Mouse (Mus musculus): ENCODE measurements around the gene Eef2k.
"Not testable (repeated sequence)": the region's sequence is repeated elsewhere in the genome, so short reads cannot be mapped to it uniquely, and the experiment has no call there.

Eef2k gene

DNA sequence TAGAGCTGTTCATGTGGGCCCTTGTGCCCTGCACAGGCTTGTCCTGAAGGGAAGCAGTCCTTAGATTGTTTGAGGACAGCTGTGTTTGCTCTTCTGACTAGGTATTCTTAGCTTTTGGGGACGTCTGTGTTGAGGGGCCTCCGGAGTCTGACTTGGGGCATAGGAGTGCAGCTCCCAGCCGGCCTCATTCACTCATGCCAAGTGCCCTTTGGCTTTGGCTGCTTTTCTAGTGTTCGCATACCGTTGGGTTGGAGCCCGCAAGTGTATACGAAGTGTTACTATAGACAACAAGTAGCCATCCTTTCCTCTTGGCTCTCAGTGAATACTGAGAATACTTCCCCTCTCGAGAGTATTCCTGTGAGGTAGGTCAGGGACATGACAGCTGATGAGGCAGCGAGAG lies 95.6 kb downstream of the Eef2k start:
- DNase-seq (ENCODE audit: low spot score in 2 of 2) = no peak

DNA sequence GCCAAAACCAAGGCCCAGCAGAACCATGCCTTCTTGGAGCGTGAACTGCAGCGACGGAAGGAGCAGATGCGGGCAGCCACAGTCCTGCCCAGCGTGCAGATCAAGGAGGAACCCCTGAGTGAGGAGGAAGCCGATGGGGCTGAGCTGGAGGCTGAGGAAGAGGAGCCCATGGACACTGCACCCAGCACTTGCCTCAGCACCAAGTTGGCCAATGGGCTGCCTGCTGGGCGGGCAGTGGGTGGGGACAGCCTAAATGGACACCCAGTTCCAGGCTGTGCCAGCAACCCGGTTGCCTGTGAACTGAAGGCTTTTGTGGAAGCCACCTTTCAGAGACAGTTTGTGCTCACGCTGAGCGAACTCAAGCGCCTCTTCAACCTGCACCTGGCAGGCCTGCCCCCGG lies 97.7 kb downstream of the Eef2k start:
- DNase-seq (ENCODE audit: low spot score in 2 of 2) = no peak

DNA sequence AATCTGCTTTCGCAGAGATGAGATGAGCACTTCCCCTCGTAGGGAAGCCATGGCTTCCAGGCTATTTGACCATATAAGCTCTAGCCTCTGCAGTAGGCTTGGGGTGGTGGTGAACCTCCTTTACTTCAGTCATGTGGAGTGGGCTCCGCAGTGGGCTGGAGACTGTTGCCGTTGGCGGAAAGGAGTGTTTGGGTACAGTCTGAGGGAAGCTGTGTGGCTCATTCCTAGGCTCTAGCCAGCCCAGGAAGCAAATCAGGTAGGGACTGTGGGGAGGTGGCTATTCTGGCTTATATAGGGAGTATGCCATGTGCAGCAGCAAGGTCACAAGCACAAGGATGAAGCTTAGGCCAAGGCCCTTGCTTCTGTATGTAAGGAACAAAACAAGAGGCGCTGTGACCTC lies 98.6 kb downstream of the Eef2k start:
- no peak for DNase-seq (ENCODE audit: low spot score in 2 of 2)

- DNase-seq (ENCODE audit: low spot score in 2 of 2) = no peak
Observed at GRCm38 (mm10) chr7:120942506-120942905, 99.9 kb downstream of the Eef2k start.

GRCm38 (mm10) chr7:120943936-120944509 lies 101.4 kb downstream of the Eef2k start:
- DNase-seq (ENCODE audit: low spot score in 2 of 2) = no peak

- not testable (repeated sequence) for DNase-seq (ENCODE audit: low spot score in 2 of 2)
Observed at GRCm38 (mm10) chr7:120953591-120953990, 111.0 kb downstream of the Eef2k start.

All from right cerebral cortex, postnatal 36 days (tissue).